Mouse (Mus musculus) hindbrain, embryonic 15.5 days (tissue): ENCODE measurements around the gene Ap5s1. TPM values are rescaled to one million over a fixed set of nuclear protein-coding genes. Genes with fewer than 3 reads are reported as not detected.
A peak's percentile ranks its signal among the peaks of the same experiment; 100 is the strongest.

ENCODE experiments used
- ATAC-seq: fragments of 200-750 bp; cut with Nextera tagmentation; 2 replicates; pipeline ENCODE4 v1.8.0; 2017; ENCODE audit warnings: low read depth, moderate number of reproducible peaks, moderate TSS enrichment; ENCODE audit not compliant: low FRiP score
- H3K27ac ChIP-seq: fragments of 300-500 bp; sonication (generic); replicated peaks from 2 replicates; pipeline ENCODE4 v1.5.1; 2015; ENCODE audit warnings: mild to moderate bottlenecking, inconsistent platforms
- H3K27me3 ChIP-seq: fragments of 300-500 bp; sonication (generic); 2 replicates; pipeline ENCODE4 v1.6.1; 2015; ENCODE audit warnings: control low read depth, inconsistent platforms
- H3K36me3 ChIP-seq: fragments of 300-500 bp; sonication (generic); 2 replicates; pipeline ENCODE4 v1.6.1; 2015; ENCODE audit warnings: control low read depth, inconsistent platforms
- H3K4me1 ChIP-seq: fragments of 300-500 bp; sonication (generic); replicated peaks from 2 replicates; pipeline ENCODE4 v1.6.1; 2015; ENCODE audit warnings: control low read depth, inconsistent platforms
- H3K4me2 ChIP-seq: fragments of 300-500 bp; sonication (generic); 2 replicates; pipeline ENCODE4 v1.6.1; 2015; ENCODE audit warnings: moderate library complexity, mild to moderate bottlenecking, inconsistent platforms
- H3K4me3 ChIP-seq: fragments of 300-500 bp; sonication (generic); 2 replicates; pipeline ENCODE4 v1.5.1; 2015; ENCODE audit warnings: mild to moderate bottlenecking, inconsistent platforms
- H3K9ac ChIP-seq: fragments of 300-500 bp; sonication (generic); 2 replicates; pipeline ENCODE4 v1.6.1; 2015; ENCODE audit warnings: inconsistent platforms
- H3K9me3 ChIP-seq: fragments of 300-500 bp; sonication (generic); 2 replicates; pipeline ENCODE4 v1.6.1; 2016; ENCODE audit warnings: control low read depth, inconsistent platforms
- WGBS: fragments of 180-500 bp; shearing (Covaris S2); methylation state at CpG from one replicate; pipeline ENCODE4 v1.1.7; 2015; 5-methylcytosine and 5-hydroxymethylcytosine counted together
- polyA plus RNA-seq: library from polyadenylated mRNA; unstranded; fragments of >200 nt; fragmentation: Nextera tagmentation; extraction: Ambion mirVana; gene quantifications from 2 replicates; pipeline ENCODE4 v1.2.1, GENCODE M21; 2015

Ap5s1 gene
- polyA plus RNA-seq = 33.5 and 33.9 TPM in 2 replicates

DNA sequence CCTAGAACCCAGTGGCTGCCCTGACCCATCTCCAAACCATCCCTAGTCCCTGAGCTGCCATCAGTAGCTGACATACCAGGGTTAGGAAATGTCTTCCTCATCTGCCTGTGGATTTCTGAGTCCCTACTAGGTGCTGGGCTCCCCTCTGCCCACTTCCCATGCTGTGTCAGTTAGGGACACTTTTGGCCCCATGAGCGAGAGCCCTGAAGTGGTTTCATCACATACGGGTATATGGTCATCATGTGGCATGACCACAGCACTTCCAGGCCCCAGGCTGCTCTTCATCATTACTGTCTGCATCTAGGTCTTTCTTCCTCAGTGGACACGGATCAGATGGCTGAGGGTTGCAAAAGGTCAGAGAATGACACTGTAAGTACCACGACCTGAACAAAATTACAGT is at the start of gene Ap5s1:
Ap5s1 (plus strand) TSS at position 301 of the 400 bp plus-strand sequence.
- Histone ChIP-seq H3K9me3 (no peaks in the 10 kb centered on the region), H3K4me3 (no peak within 1 kb of the TSS), H3K27ac (no peak within 1 kb of the TSS), H3K4me2 (no peak within 1 kb of the TSS), H3K4me1 (peaks cover 14% of the 10 kb centered on the region), H3K27me3 (no peaks in the 10 kb centered on the region), H3K36me3 (no peaks in the 10 kb centered on the region), H3K9ac (no peak within 1 kb of the TSS)
- WGBS = 84% methylated on average over 4 of the region's 4 CpGs
- ATAC-seq = no peak

DNA sequence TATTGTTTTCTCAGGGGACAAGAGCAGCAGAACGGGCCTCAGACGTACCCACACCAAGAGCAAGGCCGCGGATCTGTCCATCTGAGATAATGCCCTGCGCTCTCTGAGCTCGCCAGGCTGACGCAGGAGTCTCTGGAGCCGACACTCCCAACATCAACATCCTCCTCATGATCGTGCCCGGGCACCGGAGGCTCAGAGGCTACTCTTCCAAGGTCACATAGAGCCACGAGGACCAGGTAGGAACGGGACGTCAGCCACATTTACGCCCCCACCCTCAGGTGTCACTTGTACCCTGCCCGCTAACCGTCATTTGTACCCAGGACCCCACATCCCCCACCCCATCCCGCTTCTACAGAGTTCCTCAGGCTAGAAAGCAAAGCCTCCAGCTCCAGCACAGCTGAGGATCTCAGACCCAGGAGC is 47.4 kb upstream of the Ap5s1 start:
- Histone ChIP-seq H3K27me3 (no peaks in the 10 kb centered on the region), H3K4me2 (peak overlapping the region; percentile 76), H3K36me3 (no peaks in the 10 kb centered on the region), H3K4me3 (peak overlapping the region; percentile 69), H3K27ac (peak overlapping the region; percentile 93), H3K9me3 (no peaks in the 10 kb centered on the region), H3K4me1 (peaks cover 30% of the 10 kb centered on the region), H3K9ac (peak overlapping the region; percentile 74)
- WGBS = 0% methylated on average over 18 of the region's 18 CpGs
- ATAC-seq = peak; percentile 80

DNA sequence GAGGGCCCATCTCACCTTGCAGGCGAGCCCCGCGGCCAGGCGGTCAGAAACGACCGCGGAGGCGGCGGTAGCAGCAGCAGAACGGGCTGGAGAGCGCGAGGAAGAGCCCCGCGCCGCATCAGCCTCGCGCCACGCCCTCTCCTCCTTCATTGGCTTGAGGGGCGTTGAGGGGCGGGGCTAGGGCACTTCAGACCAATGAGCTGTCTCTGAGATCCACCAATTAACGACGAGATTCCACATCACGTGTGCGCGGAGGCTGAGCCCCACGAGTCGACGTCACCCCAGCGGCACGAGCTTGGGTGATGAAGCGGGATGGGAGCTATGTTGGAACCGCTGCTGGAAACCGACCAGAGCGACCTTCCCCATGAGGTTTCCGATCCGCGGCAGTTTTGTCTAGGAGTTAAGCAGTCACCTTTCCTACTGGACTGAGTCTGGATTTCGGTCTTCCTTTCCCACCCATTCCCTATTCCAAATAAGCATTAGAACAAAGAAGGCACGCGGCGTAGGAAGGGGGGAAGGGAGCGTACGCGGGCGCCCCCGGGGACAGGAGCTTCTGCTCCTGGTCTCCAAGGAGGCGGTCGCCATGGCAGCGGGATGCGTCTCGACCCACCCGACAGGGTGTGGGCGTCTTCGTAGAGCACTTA is 46.8 kb upstream of the Ap5s1 start, which contains the start of gene 1700037H04Rik:
1700037H04Rik (minus strand) TSS at position 144 of the 644 bp plus-strand sequence.
- peak; percentile 97 for ATAC-seq
- H3K27ac ChIP-seq = peak within 1 kb of the TSS; percentile 93
- no peaks in the 10 kb centered on the region for H3K36me3 ChIP-seq
- H3K4me2 ChIP-seq = peak within 1 kb of the TSS; percentile 76
- H3K27me3 ChIP-seq = no peaks in the 10 kb centered on the region
- peaks cover 30% of the 10 kb centered on the region for H3K4me1 ChIP-seq
- under 1% methylated on average over 54 of the region's 54 CpGs for WGBS
- H3K4me3 ChIP-seq = peak within 1 kb of the TSS; percentile 69
- H3K9me3 ChIP-seq = no peaks in the 10 kb centered on the region
- peak within 1 kb of the TSS; percentile 74 for H3K9ac ChIP-seq

DNA sequence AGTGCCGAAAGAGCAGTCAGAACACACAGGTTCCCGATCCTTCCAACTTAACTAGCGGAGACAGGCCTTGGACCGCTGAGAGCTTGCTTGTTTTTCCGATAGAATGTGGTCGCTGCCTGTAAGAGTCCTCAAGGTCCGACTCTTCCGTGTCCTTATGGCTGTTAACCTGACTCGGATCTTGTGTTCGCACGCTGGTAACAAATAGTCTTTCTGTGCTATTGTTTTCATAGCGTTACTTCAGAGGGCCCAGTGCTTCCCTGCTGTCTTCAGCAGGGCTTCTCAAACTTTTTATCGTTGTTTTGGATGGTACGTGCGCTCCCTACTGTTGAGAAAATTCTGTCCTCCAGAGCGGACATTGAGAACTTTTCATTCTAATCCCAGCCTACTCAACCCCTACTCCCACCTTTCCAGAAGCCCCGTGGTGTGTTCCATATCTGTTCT is 46.2 kb upstream of the Ap5s1 start:
- peak overlapping the region; percentile 69 for H3K4me3 ChIP-seq
- peaks cover 30% of the 10 kb centered on the region for H3K4me1 ChIP-seq
- no peaks in the 10 kb centered on the region for H3K36me3 ChIP-seq
- no peaks in the 10 kb centered on the region for H3K27me3 ChIP-seq
- ATAC-seq = no peak
- H3K27ac ChIP-seq = peak overlapping the region; percentile 93
- H3K9ac ChIP-seq = peak overlapping the region; percentile 56
- no peaks in the 10 kb centered on the region for H3K9me3 ChIP-seq
- 2% methylated on average over 17 of the region's 17 CpGs for WGBS
- H3K4me2 ChIP-seq = peak overlapping the region; percentile 76

DNA sequence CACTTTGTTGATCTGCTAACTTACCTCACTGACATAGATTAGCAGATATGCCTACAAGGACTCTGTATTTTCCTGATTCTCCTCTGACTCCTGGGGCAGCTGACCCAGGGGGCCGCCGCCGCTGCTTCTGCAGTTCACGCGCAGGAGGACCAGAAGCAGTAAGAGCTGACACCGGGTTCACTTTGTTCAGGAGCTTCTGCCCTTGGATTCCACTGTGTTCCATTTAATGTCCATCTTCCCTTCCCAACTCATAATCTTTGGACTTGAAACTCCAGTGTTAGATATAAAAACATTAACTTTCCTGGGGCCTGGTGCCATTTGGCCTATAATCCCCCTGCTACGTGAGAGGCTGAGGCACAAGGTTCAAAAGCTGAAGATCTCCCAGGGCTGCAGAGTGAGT is 43.0 kb upstream of the Ap5s1 start:
- ATAC-seq = no peak
- Histone ChIP-seq H3K4me1 (peaks cover 12% of the 10 kb centered on the region), H3K4me3 (no peak overlapping the region), H3K27me3 (no peaks in the 10 kb centered on the region), H3K27ac (no peak overlapping the region), H3K9ac (no peak overlapping the region), H3K36me3 (no peaks in the 10 kb centered on the region), H3K4me2 (no peak overlapping the region), H3K9me3 (no peaks in the 10 kb centered on the region)
- WGBS = 73% methylated on average over 7 of the region's 7 CpGs

DNA sequence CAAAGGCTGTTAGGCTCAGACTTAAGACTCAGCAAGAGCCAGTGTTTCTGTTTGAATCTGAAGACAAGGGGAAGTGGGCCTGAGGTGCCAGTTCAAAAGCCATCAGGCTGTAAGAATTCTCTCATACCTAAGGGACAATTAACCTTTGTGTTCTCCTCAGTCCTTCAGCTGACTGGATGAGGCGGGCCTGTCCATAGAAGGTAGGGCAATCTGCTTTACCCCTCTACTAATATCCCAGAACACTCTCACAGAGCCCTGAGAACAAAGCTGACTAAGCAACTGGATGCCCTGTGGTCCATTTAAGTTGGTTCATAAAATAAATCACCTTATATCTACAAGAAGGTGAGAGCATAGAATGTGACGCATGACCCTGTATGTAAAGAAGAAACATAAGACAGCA is 40.7 kb upstream of the Ap5s1 start:
- no peaks in the 10 kb centered on the region for H3K9me3 ChIP-seq
- no peak for ATAC-seq
- 95% methylated on average over 2 of the region's 2 CpGs for WGBS
- no peak overlapping the region for H3K9ac ChIP-seq
- H3K27me3 ChIP-seq = no peaks in the 10 kb centered on the region
- H3K27ac ChIP-seq = no peak overlapping the region
- H3K4me3 ChIP-seq = no peak overlapping the region
- peaks cover 2% of the 10 kb centered on the region; the same call in 1 of the 2 replicates for H3K4me1 ChIP-seq
- no peak overlapping the region for H3K4me2 ChIP-seq
- H3K36me3 ChIP-seq = 0 out of 2 replicates have a peak, but pooled peaks cover 2% of the 10 kb centered on the region

DNA sequence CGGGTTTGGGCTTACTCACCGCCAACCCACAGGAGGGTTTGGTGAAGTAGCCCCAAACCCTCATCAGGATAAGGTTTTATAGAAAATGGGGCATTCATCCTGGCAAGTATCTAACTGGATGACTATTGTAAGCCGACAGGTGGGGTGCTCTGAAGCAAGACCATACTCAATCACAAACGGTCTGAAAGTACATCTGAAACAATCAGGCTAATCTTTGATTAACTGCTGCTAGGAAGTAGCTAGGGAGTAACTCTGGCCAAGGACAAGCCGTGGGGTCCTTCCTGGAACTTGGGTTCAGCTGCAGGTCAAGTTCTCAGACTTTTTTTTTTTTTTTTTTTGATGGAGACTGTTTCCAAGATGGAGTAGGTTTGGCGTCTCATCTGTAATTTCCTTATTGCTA is 38.9 kb upstream of the Ap5s1 start:
- Histone ChIP-seq H3K4me1 (0 out of 2 replicates have a peak, but pooled peaks cover 6% of the 10 kb centered on the region), H3K9me3 (no peaks in the 10 kb centered on the region), H3K27ac (no peak overlapping the region), H3K9ac (no peak overlapping the region), H3K27me3 (peaks cover 16% of the 10 kb centered on the region), H3K4me2 (no peak overlapping the region), H3K36me3 (0 out of 2 replicates have a peak, but pooled peaks cover 2% of the 10 kb centered on the region), H3K4me3 (no peak overlapping the region)
- WGBS = 85% methylated on average over 6 of the region's 6 CpGs
- no peak for ATAC-seq

DNA sequence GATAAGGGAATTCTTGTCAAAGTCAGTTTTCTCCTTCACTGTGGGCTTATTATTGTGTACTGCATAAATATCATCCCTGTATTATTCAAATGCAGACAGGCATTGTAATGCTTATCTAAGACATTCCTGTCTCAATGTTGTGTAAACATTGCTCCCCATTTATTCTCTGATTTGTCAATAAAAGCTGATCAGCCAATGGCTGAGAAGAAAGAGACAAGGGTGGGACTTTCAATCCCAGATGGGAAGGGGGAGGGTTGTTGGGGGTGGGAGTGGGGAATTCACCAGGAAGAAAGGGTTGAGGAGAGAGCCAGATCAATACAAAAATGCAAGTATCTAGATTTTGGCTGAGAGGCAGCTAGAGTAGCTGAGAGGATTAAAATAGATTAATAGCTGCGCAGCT is 38.0 kb upstream of the Ap5s1 start:
- Histone ChIP-seq H3K27ac (no peak overlapping the region), H3K4me1 (peaks cover 12% of the 10 kb centered on the region), H3K9ac (no peak overlapping the region), H3K4me2 (no peak overlapping the region), H3K27me3 (peaks cover 20% of the 10 kb centered on the region), H3K4me3 (no peak overlapping the region), H3K36me3 (0 out of 2 replicates have a peak, but pooled peaks cover 2% of the 10 kb centered on the region), H3K9me3 (no peaks in the 10 kb centered on the region)
- ATAC-seq = no peak
- 79% methylated on average over 1 of the region's 1 CpGs for WGBS

DNA sequence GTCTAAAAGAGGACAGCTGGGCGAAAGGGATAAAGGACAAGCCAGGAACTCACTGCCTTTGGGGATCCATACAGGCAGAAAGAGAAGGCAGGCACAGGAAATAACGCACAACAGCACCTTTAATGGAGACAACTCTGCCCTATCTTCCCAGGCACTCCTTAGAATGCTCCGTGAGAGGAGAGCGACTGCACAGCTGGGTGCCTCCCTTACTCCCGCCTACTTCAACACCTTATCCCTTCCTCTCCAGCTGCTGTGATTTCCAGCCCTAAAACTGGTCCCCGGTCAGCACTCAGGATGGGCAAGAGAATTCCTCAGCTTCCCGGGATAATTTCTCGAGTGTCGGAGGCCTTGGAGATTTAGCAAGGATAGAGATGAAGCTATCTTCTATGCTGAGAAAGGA is 35.9 kb upstream of the Ap5s1 start:
- Histone ChIP-seq H3K36me3 (peaks cover 4% of the 10 kb centered on the region; the same call in 1 of the 2 replicates), H3K4me3 (no peak overlapping the region), H3K9ac (no peak overlapping the region), H3K9me3 (no peaks in the 10 kb centered on the region), H3K4me1 (peaks cover 32% of the 10 kb centered on the region), H3K4me2 (no peak overlapping the region), H3K27ac (no peak overlapping the region), H3K27me3 (peaks cover 20% of the 10 kb centered on the region)
- WGBS = 24% methylated on average over 9 of the region's 9 CpGs
- no peak for ATAC-seq

DNA sequence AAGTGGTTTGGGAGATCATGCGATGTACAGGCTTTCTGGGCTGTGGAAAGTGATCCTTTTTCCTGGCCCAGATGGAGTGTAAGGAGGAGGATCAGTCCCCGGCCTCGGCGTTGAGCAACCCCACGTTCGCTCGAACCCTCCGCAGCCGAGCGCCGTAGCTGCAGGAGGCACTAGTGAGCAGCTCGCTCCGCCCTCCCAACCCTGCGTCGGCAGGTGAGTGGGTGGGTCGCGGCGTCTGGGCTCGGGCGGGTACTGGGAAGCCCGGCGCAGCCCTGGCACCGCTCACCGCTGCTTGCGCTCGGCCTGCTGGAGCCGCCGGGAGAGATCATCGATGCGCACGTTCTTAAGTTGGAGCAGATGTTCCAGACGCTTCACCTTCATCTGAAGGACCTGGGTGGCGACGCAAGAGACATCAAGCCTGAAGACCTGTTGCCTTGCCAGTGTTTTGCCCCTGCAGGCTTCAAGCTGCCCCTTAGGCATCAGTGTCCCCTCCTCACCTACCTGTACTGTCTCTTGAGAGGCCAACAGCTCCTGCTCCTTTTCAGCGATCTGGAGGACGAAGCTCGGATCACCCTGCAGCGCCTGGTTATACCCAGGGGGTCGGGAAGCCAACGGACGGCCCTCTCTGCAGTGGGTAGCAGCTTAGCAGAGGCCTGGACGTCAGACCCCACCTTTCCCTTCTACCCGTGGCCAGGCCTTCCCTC is 35.3 kb upstream of the Ap5s1 start:
- no peak for ATAC-seq
- H3K9me3 ChIP-seq = no peaks in the 10 kb centered on the region
- 13% methylated on average over 38 of the region's 43 CpGs for whole genome bisulfite sequencing
- no peak overlapping the region for H3K9ac ChIP-seq
- peak overlapping the region; percentile 40 for H3K4me2 ChIP-seq
- peaks cover 20% of the 10 kb centered on the region for H3K27me3 ChIP-seq
- peaks cover 6% of the 10 kb centered on the region; the same call in 1 of the 2 replicates for H3K36me3 ChIP-seq
- H3K4me3 ChIP-seq = no peak overlapping the region
- H3K27ac ChIP-seq = no peak overlapping the region
- peaks cover 38% of the 10 kb centered on the region for H3K4me1 ChIP-seq

DNA sequence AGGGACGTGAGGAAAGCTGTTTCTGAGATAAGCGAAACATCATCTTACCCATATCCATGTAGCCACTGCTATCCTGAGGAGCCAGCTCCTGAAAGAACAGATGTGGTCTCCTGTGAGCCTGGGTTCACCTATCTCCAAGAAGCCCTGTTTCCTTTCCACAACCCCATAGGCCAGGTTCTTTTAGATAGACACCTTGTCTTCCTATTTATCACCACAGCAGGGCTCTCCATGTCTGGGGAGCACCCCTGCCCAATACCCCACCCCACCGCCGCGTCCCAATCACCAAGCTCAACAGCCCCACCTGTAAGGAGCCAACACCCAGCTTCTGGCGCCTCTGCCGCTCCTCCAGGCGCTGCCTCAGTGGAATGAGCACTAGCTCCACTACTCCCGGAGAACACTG is 34.6 kb upstream of the Ap5s1 start:
- Histone ChIP-seq H3K27me3 (peaks cover 20% of the 10 kb centered on the region), H3K36me3 (peaks cover 6% of the 10 kb centered on the region; the same call in 1 of the 2 replicates), H3K4me3 (no peak overlapping the region), H3K4me2 (no peak overlapping the region), H3K9me3 (no peaks in the 10 kb centered on the region), H3K27ac (no peak overlapping the region), H3K9ac (no peak overlapping the region), H3K4me1 (peaks cover 45% of the 10 kb centered on the region)
- 45% methylated on average over 9 of the region's 9 CpGs for WGBS
- ATAC-seq = no peak

DNA sequence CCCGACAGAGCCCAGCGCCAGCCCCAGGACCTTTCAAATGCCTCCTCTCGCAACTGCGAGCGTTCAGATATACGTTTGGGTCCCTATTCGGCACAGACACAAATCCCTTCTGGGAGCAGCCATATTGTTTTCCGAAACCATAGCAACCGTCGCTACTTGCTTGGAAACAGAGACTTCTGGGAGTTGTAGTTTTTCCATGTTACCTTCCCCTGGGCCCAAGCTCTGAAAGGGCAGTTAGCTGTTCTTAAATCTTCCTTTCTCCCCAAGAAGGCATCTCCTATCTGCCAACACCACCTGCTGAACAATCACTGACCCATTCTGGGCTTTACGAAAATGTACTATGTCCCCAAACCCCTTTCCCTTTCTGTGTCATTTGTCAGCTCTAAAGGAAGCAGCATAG is 32.2 kb upstream of the Ap5s1 start:
- H3K9ac ChIP-seq = 0 out of 2 replicates have a peak overlapping the region, but pooled peaks have one; percentile 24
- ATAC-seq = peak; percentile 52
- H3K4me3 ChIP-seq = peak overlapping the region; percentile 44
- H3K4me1 ChIP-seq = peaks cover 63% of the 10 kb centered on the region
- H3K36me3 ChIP-seq = peaks cover 6% of the 10 kb centered on the region; the same call in 1 of the 2 replicates
- WGBS = 5% methylated on average over 11 of the region's 11 CpGs
- H3K27ac ChIP-seq = no peak overlapping the region
- H3K27me3 ChIP-seq = peaks cover 20% of the 10 kb centered on the region
- no peaks in the 10 kb centered on the region for H3K9me3 ChIP-seq
- H3K4me2 ChIP-seq = peak overlapping the region; percentile 89
